24 mouse cellular contexts compared by ENCODE assay signal in genomic region chr15:83495195-83495594, GRCm38 (mm10). TPM values are rescaled to one million over a fixed set of nuclear protein-coding genes. Genes with fewer than 3 reads are reported as not detected.
"Had no signal": no experiment of that assay in that cellular context is flagged by ENCODE, and none has a peak within 500 bp of the region (broad histone marks: within the 10 kb centered on the region; RNA-seq: fewer than 3 reads in every experiment).

No protein-coding gene starts in this region.

- H3K4me1 ChIP-seq: limb, embryonic 13.5 days; lung, embryonic 15.5 days; midbrain, embryonic 12.5 days; neural tube, embryonic 13.5 days; stomach, embryonic 15.5 days had no signal

- ATAC-seq: midbrain, embryonic 16.5 days had no signal

- H3K4me3 ChIP-seq: layer of hippocampus, adult 2 months; limb, embryonic 13.5 days; lung, embryonic 15.5 days; midbrain, embryonic 12.5 days; myocyte; neural tube, embryonic 13.5 days; stomach, embryonic 15.5 days had no signal

- H3K27ac ChIP-seq: kidney, postnatal 0 days; layer of hippocampus, adult 2 months; limb, embryonic 13.5 days; lung, embryonic 15.5 days; midbrain, embryonic 12.5 days; neural tube, embryonic 13.5 days; stomach, embryonic 15.5 days had no signal

- H3K9me3 ChIP-seq: limb, embryonic 10.5 days; lung, embryonic 15.5 days; midbrain, embryonic 12.5 days; neural tube, embryonic 13.5 days; stomach, embryonic 15.5 days had no signal

- H3K4me2 ChIP-seq: lung, embryonic 15.5 days; midbrain, embryonic 12.5 days; stomach, embryonic 15.5 days had no signal

- DNase-seq: kidney, adult 2 months; kidney, postnatal 25 days; layer of hippocampus, adult 9-11 months; lung, adult 18-20 months; lung, postnatal 10 days; lung, postnatal 36 days; retina, postnatal 1 day; right cerebral cortex, postnatal 25 days; spleen, adult 18-20 months; thymus, postnatal 36 days had no signal

- H3K9ac ChIP-seq: limb, embryonic 13.5 days; lung, embryonic 15.5 days; midbrain, embryonic 12.5 days; neural tube, embryonic 13.5 days; stomach, embryonic 15.5 days had no signal

- H3K27me3 ChIP-seq: limb, embryonic 13.5 days; lung, embryonic 15.5 days; midbrain, embryonic 12.5 days; neural tube, embryonic 13.5 days; stomach, embryonic 15.5 days had no signal

RNA-seq across cellular contexts. Expression of gene Bik, which starts 31.5 kb away (rescaled TPM):
- total RNA-seq: layer of hippocampus, adult 2 months; layer of hippocampus, postnatal 25 days; left cerebral cortex, adult 18-20 months; left cerebral cortex, postnatal 25 days; monocyte, adult 5-6 weeks had no signal
